Mouse (Mus musculus) forebrain, embryonic 13.5 days (tissue): ENCODE measurements around the gene Sema4b. TPM values are rescaled to one million over a fixed set of nuclear protein-coding genes. Genes with fewer than 3 reads are reported as not detected.

ENCODE experiments used
- ATAC-seq: fragments of 200-750 bp; cut with Nextera tagmentation; 2 replicates; pipeline ENCODE4 v1.8.0; 2017
- H3K27ac ChIP-seq: fragments of 300-500 bp; sonication (generic); 2 replicates; pipeline ENCODE4 v1.5.1; 2015; ENCODE audit warnings: inconsistent platforms, mild to moderate bottlenecking, moderate library complexity
- H3K27me3 ChIP-seq: fragments of 300-500 bp; sonication (generic); 2 replicates; pipeline ENCODE4 v1.6.1; 2015; ENCODE audit warnings: mild to moderate bottlenecking, inconsistent platforms
- H3K36me3 ChIP-seq: fragments of 300-500 bp; sonication (generic); 2 replicates; pipeline ENCODE4 v1.6.1; 2015; ENCODE audit warnings: mild to moderate bottlenecking, inconsistent platforms; ENCODE audit not compliant: poor library complexity, severe bottlenecking
- H3K4me1 ChIP-seq: fragments of 300-500 bp; sonication (generic); 2 replicates; pipeline ENCODE4 v1.6.1; 2015; ENCODE audit warnings: inconsistent platforms
- H3K4me2 ChIP-seq: fragments of 300-500 bp; sonication (generic); 2 replicates; pipeline ENCODE4 v1.6.1; 2015; ENCODE audit warnings: inconsistent platforms, mild to moderate bottlenecking, moderate library complexity
- H3K4me3 ChIP-seq: fragments of 300-500 bp; sonication (generic); 2 replicates; pipeline ENCODE4 v1.5.1; 2015; ENCODE audit warnings: mild to moderate bottlenecking, inconsistent platforms
- H3K9ac ChIP-seq: fragments of 300-500 bp; sonication (generic); 2 replicates; pipeline ENCODE4 v1.6.1; 2015; ENCODE audit warnings: mild to moderate bottlenecking, inconsistent platforms
- H3K9me3 ChIP-seq: fragments of 300-500 bp; sonication (generic); replicated peaks from 2 replicates; pipeline ENCODE4 v1.6.1; 2016; ENCODE audit warnings: inconsistent platforms
- WGBS: fragments of 180-500 bp; shearing (Covaris S2); methylation state at CpG from one replicate; pipeline ENCODE4 v1.1.7; 2015; 5-methylcytosine and 5-hydroxymethylcytosine counted together
- polyA plus RNA-seq: library from polyadenylated mRNA; unstranded; fragments of >200 nt; fragmentation: Nextera tagmentation; extraction: Ambion mirVana; gene quantifications from 2 replicates; pipeline ENCODE4 v1.2.1, GENCODE M21; 2015

The Sema4b gene
- polyA plus RNA-seq, 1 experiment from 2014 or later: 20.7 TPM

GRCm38 (mm10) chr7:80189147-80189933 is 2.7 kb downstream of the Sema4b start:
- Histone ChIP-seq H3K4me2 (peak overlapping the region; percentile 69), H3K9me3 (no peaks in the 10 kb centered on the region), H3K4me1 (peaks cover 78% of the 10 kb centered on the region), H3K36me3 (no peaks in the 10 kb centered on the region), H3K27ac (peak overlapping the region; percentile 88), H3K9ac (peak overlapping the region; percentile 35), H3K27me3 (no peaks in the 10 kb centered on the region), H3K4me3 (peak overlapping the region; percentile 7; the same call in 1 of the 2 replicates)
- no peak for ATAC-seq
- WGBS: 32% methylated on average over 11 of the region's 11 CpGs

GRCm38 (mm10) chr7:80191455-80191854 is 4.8 kb downstream of the Sema4b start:
- Histone ChIP-seq H3K4me3 (no peak overlapping the region), H3K4me2 (peak overlapping the region; percentile 54), H3K27me3 (no peaks in the 10 kb centered on the region), H3K9me3 (no peaks in the 10 kb centered on the region), H3K27ac (peak overlapping the region; percentile 90), H3K36me3 (no peaks in the 10 kb centered on the region), H3K4me1 (peaks cover 84% of the 10 kb centered on the region), H3K9ac (peak overlapping the region; percentile 55)
- WGBS: 28% methylated on average over 5 of the region's 5 CpGs
- ATAC-seq: no peak

GRCm38 (mm10) chr7:80192226-80193061 is 5.8 kb downstream of the Sema4b start:
- peak overlapping the region; percentile 54 for H3K4me2 ChIP-seq
- peak overlapping the region; percentile 55 for H3K9ac ChIP-seq
- 8% methylated on average over 16 of the region's 16 CpGs for WGBS
- no peaks in the 10 kb centered on the region for H3K9me3 ChIP-seq
- H3K4me1 ChIP-seq: peaks cover 84% of the 10 kb centered on the region
- H3K27me3 ChIP-seq: no peaks in the 10 kb centered on the region
- no peaks in the 10 kb centered on the region for H3K36me3 ChIP-seq
- peak overlapping the region; percentile 15; the same call in 1 of the 2 replicates for H3K4me3 ChIP-seq
- peak; percentile 82 for ATAC-seq
- H3K27ac ChIP-seq: peak overlapping the region; percentile 90

- peak overlapping the region; percentile 78 for H3K27ac ChIP-seq
- H3K36me3 ChIP-seq: no peaks in the 10 kb centered on the region
- no peaks in the 10 kb centered on the region for H3K27me3 ChIP-seq
- ATAC-seq: no peak
- peak overlapping the region; percentile 8; the same call in 1 of the 2 replicates for H3K9ac ChIP-seq
- no peak overlapping the region for H3K4me3 ChIP-seq
- no peaks in the 10 kb centered on the region for H3K9me3 ChIP-seq
- WGBS: 58% methylated on average over 13 of the region's 13 CpGs
- H3K4me1 ChIP-seq: peaks cover 76% of the 10 kb centered on the region
- H3K4me2 ChIP-seq: 0 out of 2 replicates have a peak overlapping the region, but pooled peaks have one; percentile 1
These were observed 7.5 kb downstream of the Sema4b start for GRCm38 (mm10) chr7:80193941-80194739.

GRCm38 (mm10) chr7:80195146-80195545 is 8.5 kb downstream of the Sema4b start:
- Histone ChIP-seq H3K4me2 (no peak overlapping the region), H3K4me1 (peaks cover 78% of the 10 kb centered on the region), H3K27ac (no peak overlapping the region), H3K9ac (no peak overlapping the region), H3K4me3 (no peak overlapping the region), H3K27me3 (no peaks in the 10 kb centered on the region), H3K36me3 (no peaks in the 10 kb centered on the region), H3K9me3 (no peaks in the 10 kb centered on the region)
- ATAC-seq: no peak
- 94% methylated on average over 5 of the region's 5 CpGs for WGBS

GRCm38 (mm10) chr7:80195576-80196263 is 9.1 kb downstream of the Sema4b start:
- Histone ChIP-seq H3K9me3 (no peaks in the 10 kb centered on the region), H3K4me1 (peaks cover 78% of the 10 kb centered on the region), H3K9ac (no peak overlapping the region), H3K27me3 (no peaks in the 10 kb centered on the region), H3K36me3 (no peaks in the 10 kb centered on the region), H3K4me3 (no peak overlapping the region), H3K4me2 (no peak overlapping the region), H3K27ac (no peak overlapping the region)
- ATAC-seq: no peak
- 83% methylated on average over 10 of the region's 11 CpGs for WGBS

- H3K9ac ChIP-seq: peak overlapping the region; percentile 94
- H3K9me3 ChIP-seq: no peaks in the 10 kb centered on the region
- ATAC-seq: no peak
- peak overlapping the region; percentile 78 for H3K4me2 ChIP-seq
- H3K36me3 ChIP-seq: peaks cover 8% of the 10 kb centered on the region; the same call in 1 of the 2 replicates
- peak overlapping the region; percentile 95 for H3K27ac ChIP-seq
- WGBS: 7% methylated on average over 4 of the region's 4 CpGs
- peak overlapping the region; percentile 75 for H3K4me3 ChIP-seq
- no peaks in the 10 kb centered on the region for H3K27me3 ChIP-seq
- H3K4me1 ChIP-seq: peaks cover 78% of the 10 kb centered on the region
These were observed 10.7 kb downstream of the Sema4b start for GRCm38 (mm10) chr7:80197371-80197770.

- H3K4me2 ChIP-seq: peak overlapping the region; percentile 78
- no peaks in the 10 kb centered on the region for H3K27me3 ChIP-seq
- peak overlapping the region; percentile 75 for H3K4me3 ChIP-seq
- peak; percentile 87 for ATAC-seq
- peaks cover 13% of the 10 kb centered on the region; the same call in 1 of the 2 replicates for H3K36me3 ChIP-seq
- H3K9ac ChIP-seq: peak overlapping the region; percentile 94
- WGBS: under 1% methylated on average over 59 of the region's 74 CpGs
- no peaks in the 10 kb centered on the region for H3K9me3 ChIP-seq
- peaks cover 78% of the 10 kb centered on the region for H3K4me1 ChIP-seq
- H3K27ac ChIP-seq: peak overlapping the region; percentile 95
These were observed 11.5 kb downstream of the Sema4b start for GRCm38 (mm10) chr7:80197941-80198778.

GRCm38 (mm10) chr7:80198863-80199262 is 12.2 kb downstream of the Sema4b start:
- H3K4me3 ChIP-seq: peak overlapping the region; percentile 75
- H3K4me1 ChIP-seq: peaks cover 80% of the 10 kb centered on the region
- no peaks in the 10 kb centered on the region for H3K27me3 ChIP-seq
- H3K36me3 ChIP-seq: peaks cover 13% of the 10 kb centered on the region; the same call in 1 of the 2 replicates
- WGBS: 1% methylated on average over 10 of the region's 11 CpGs
- ATAC-seq: peak; percentile 16
- H3K27ac ChIP-seq: peak overlapping the region; percentile 95
- no peaks in the 10 kb centered on the region for H3K9me3 ChIP-seq
- H3K4me2 ChIP-seq: peak overlapping the region; percentile 78
- peak overlapping the region; percentile 94 for H3K9ac ChIP-seq

GRCm38 (mm10) chr7:80199286-80199685 is 12.6 kb downstream of the Sema4b start:
- Histone ChIP-seq H3K27me3 (no peaks in the 10 kb centered on the region), H3K4me2 (peak overlapping the region; percentile 78), H3K9ac (peak overlapping the region; percentile 94), H3K4me1 (peaks cover 80% of the 10 kb centered on the region), H3K4me3 (peak overlapping the region; percentile 75), H3K36me3 (peaks cover 13% of the 10 kb centered on the region; the same call in 1 of the 2 replicates), H3K27ac (peak overlapping the region; percentile 95), H3K9me3 (no peaks in the 10 kb centered on the region)
- no peak for ATAC-seq
- 42% methylated on average over 6 of the region's 6 CpGs for WGBS
